Mouse (Mus musculus): ENCODE measurements around the gene Rln3.

DNA sequence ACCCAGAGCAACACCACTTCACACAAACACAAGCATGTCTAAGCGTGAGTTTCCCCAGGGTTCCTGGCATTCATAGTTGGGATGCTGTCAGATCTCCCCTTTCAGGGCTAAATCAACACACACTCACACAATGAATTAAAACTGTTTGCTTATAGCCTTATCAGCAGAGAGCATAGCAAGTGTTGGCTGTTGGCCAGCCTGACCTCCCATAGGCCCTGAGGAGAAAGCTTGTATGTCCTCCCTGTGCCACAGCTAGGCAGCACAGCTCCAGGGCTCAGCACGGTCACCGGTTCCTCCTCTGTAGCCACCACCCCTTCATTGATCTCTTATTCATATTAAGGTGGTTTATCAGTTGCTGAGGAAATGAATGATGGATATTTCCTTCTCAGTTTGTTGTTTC, 7.9 kb upstream of the Rln3 start:
- TF ChIP-seq CTCF (IDR thresholded peaks at IDR 0.05; ENCODE audit: control insufficient read depth, insufficient read depth, insufficient replicate concordance, low read depth, low read length) = no peak
- TF ChIP-seq POLR2A (IDR thresholded peaks at IDR 0.05; ENCODE audit: control insufficient read depth, low read depth, low read length) = no peak

All from testis, adult 2 months (tissue).